Mouse (Mus musculus): ENCODE results near the gene Rab31. TPM values are rescaled to one million over a fixed set of nuclear protein-coding genes. Genes with fewer than 3 reads are reported as not detected.

The Rab31 gene
- total RNA-seq, 2 experiments from 2014 or later = 10.5 to 11.9 TPM

- no peak for ATAC-seq (replicated peaks; ENCODE audit: low FRiP score, poor library complexity, severe bottlenecking)
Observed at GRCm38 (mm10) chr17:65742245-65742905, 30.2 kb downstream of the Rab31 start.

GRCm38 (mm10) chr17:65741565-65741964, 31.0 kb downstream of the Rab31 start:
- no peak for ATAC-seq (replicated peaks; ENCODE audit: low FRiP score, poor library complexity, severe bottlenecking)

GRCm38 (mm10) chr17:65739874-65740725, 32.5 kb downstream of the Rab31 start:
- no peak for ATAC-seq (replicated peaks; ENCODE audit: low FRiP score, poor library complexity, severe bottlenecking)

DNA sequence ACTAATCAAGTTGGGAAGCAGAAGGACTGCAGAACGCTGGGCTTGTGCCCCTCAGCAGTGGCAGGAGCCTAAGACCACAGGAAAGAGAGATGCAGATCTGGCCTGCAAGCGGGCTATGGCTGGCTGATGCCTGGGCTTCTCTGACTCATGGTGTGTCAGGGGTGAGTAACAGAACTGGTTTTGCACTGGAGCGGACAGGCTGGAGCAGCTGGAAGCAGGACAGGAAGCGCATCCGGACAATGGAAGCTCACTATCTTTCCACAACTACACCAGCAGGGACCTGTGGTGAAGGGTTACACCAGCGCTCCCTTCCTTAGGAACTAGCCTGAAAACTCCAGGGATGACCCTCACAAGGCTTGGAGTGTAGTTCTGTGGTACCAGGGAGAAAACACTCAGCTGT, 34.9 kb downstream of the Rab31 start:
- ATAC-seq (replicated peaks; ENCODE audit: low FRiP score, poor library complexity, severe bottlenecking) = no peak

DNA sequence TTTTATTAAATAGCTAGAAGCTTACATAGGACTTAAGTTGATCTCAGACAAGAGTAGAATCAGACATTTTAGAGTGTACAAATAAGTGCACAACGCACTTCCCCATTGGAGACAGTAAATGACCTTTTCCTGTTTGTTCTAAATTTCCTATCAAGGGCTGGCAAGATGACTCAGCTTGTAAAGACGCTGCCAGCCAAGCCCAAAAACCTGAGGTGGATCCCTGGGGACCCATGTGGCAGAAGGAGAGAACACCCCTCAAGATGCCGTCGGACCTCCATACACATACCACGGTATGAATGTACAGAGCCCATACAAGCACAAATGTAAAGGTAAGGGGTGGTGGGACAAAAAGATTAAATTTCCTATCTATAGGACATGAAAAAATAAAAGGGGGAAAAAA, 35.4 kb downstream of the Rab31 start:
- no peak for ATAC-seq (replicated peaks; ENCODE audit: low FRiP score, poor library complexity, severe bottlenecking)

- ATAC-seq (replicated peaks; ENCODE audit: low FRiP score, poor library complexity, severe bottlenecking) = no peak
Observed at GRCm38 (mm10) chr17:65735088-65735487, 37.5 kb downstream of the Rab31 start.

- no peak for ATAC-seq (replicated peaks; ENCODE audit: low FRiP score, poor library complexity, severe bottlenecking)
Observed at GRCm38 (mm10) chr17:65732666-65733065, 39.9 kb downstream of the Rab31 start.

DNA sequence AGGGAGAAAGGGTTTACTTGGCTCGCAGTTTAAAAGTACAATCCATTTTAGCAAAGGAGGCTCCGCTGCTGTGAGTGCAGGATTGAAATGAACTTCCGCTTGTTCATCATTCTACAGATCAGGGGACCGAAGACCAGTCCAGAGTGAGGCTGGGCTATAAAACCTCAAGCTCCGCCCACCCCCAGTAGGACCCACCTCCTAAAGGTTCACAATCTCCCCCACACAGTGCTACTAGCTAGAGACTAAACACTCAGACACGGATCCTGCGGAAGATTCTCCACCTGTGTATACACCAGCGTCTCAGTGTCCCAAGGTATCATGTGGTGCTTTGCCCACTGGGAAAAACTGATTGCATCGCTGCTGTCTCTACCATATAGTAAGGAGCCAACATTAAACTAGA, 40.8 kb downstream of the Rab31 start:
- no peak for ATAC-seq (replicated peaks; ENCODE audit: low FRiP score, poor library complexity, severe bottlenecking)

- ATAC-seq (replicated peaks; ENCODE audit: low FRiP score, poor library complexity, severe bottlenecking) = no peak
Observed at GRCm38 (mm10) chr17:65729945-65730741, 42.4 kb downstream of the Rab31 start.

DNA sequence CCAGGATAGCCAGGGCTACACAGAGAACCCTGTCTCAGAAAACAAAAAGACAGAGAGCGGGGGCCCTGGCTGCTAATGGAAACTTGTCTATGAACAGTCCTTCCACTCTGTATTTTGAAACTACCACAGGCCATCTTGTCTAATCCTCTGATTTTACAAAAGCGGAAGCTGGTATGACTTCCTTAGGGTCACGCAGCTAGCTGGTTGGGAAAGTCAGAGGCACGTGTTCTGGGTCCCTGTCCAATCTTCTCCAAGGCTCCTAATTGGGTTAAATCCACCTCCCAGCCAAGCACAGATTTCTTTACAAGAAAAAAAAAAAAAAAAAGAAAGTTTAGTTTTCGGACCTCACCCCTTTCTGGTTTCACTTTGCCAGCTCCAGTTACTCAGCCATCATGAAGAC, 45.8 kb downstream of the Rab31 start:
- ATAC-seq (replicated peaks; ENCODE audit: low FRiP score, poor library complexity, severe bottlenecking) = no peak

DNA sequence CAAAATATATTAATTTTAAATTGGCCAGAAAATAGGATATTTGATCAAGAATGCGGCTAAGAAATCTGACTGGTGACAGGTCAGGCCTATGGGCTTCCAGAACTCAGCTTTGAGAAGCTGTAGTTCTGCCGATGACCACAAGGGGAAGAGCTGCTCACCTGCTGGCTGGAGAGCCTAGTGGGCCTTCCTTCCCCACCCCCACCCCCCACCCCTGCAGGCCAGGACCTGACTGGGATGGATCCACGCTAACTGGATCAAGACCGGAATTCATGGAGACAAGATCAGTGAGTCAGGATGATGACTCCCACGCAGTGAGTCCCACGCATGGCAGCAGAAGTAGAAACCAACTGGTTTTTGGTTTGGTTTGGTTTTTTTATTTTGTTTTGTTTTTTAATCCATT, 46.3 kb downstream of the Rab31 start:
- no peak for ATAC-seq (replicated peaks; ENCODE audit: low FRiP score, poor library complexity, severe bottlenecking)

- no peak for ATAC-seq (replicated peaks; ENCODE audit: low FRiP score, poor library complexity, severe bottlenecking)
Observed at GRCm38 (mm10) chr17:65725814-65726213, 46.7 kb downstream of the Rab31 start.

DNA sequence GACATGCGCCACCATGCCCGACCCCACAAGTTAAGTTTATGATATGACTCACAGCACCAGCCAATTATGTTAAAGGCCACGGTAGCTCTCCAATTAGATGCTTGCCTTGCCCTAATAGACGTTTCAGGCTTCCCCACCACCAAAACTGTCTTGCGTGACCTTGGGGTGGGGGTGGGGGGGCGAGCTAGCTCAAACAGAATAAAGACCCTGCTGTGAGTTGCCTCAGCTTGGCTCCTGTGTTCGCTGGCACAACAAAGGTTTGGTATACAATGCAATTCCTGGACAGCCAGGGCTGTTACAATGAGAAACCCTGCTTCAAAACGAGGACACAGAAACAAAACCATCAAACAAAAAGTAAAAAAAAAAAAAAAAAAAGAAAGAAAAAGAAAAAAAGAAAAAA, 47.2 kb downstream of the Rab31 start:
- no peak for ATAC-seq (replicated peaks; ENCODE audit: low FRiP score, poor library complexity, severe bottlenecking)

GRCm38 (mm10) chr17:65724254-65724653, 48.3 kb downstream of the Rab31 start:
- ATAC-seq (replicated peaks; ENCODE audit: low FRiP score, poor library complexity, severe bottlenecking) = peak; percentile 87

- no peak for ATAC-seq (replicated peaks; ENCODE audit: low FRiP score, poor library complexity, severe bottlenecking)
Observed at GRCm38 (mm10) chr17:65723633-65724032, 48.9 kb downstream of the Rab31 start.

GRCm38 (mm10) chr17:65721330-65721729, 51.2 kb downstream of the Rab31 start:
- no peak for ATAC-seq (replicated peaks; ENCODE audit: low FRiP score, poor library complexity, severe bottlenecking)

GRCm38 (mm10) chr17:65719826-65720225, 52.7 kb downstream of the Rab31 start:
- no peak for ATAC-seq (replicated peaks; ENCODE audit: low FRiP score, poor library complexity, severe bottlenecking)

DNA sequence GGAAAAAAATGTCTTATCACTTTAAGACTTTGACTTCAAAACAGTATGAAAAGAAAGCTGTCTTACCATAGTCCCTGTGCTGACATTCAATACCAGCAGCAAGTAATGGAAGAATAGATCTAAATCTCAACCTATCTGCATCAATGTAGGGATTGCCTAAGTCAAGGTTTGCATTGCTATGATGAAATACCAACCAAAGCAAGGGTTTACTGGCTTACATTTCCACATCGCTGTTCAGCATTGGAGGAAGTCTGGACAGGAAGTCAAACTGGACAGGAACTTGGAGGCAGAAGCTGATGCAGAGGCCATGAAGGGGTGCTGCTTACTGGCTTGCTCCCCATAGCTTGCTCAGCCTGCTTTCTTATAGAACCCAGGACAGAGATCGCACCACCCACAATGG, 54.0 kb downstream of the Rab31 start:
- no peak for ATAC-seq (replicated peaks; ENCODE audit: low FRiP score, poor library complexity, severe bottlenecking)

DNA sequence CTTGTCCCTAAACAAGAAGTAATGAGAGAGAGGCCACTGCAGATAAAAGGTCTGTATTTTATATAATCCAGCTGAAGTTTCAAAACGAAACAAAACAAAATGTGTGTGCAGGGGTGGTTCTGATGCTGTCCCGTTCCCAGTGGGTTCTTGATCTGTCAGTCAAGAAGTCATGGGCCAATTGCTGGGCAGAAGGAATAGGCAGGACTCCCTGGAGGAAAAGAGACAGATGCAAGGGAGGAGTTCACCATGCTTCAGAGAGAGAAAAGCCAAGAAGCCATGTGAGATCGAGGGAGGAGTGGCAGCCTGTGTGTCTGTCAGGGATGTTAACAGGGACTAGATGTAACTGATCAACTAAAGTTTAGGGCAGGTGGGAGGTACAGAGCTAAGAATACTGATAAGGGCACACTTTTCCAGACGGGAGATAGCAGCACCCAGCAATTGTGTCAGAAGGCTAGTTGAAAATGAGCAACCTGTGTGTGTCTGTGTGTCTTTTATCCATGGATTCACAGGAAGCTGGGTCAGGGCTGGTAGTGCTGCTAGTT, 54.8 kb downstream of the Rab31 start:
- no peak for ATAC-seq (replicated peaks; ENCODE audit: low FRiP score, poor library complexity, severe bottlenecking)

DNA sequence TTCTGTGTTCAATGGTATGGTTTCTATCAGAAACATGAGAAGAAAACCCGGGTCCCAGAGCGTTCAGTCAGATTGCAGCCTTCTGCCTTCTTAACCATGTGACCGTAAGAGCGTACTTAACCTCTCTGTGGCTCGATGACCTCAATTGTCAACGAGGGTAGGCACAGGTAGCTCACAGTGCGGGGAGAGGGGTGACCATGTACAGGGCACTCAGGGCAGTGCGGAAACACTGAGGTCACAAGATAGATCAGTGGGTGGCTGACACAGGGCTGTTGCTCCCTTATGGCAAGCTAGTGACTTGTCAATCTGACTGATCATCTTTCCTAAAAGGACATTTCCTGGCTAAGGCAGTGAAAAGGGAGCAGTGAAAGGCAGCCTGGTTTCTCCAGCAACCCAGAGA, 58.5 kb downstream of the Rab31 start:
- no peak for ATAC-seq (replicated peaks; ENCODE audit: low FRiP score, poor library complexity, severe bottlenecking)
